In genomic region chr7:98403996-98404395, GRCm38 (mm10) we compare ENCODE assay signal across 18 mouse cellular contexts. TPM values are rescaled to one million over a fixed set of nuclear protein-coding genes. Genes with fewer than 3 reads are reported as not detected.
DNase-seq lines count a peak whose midpoint lies in the region; ATAC-seq lines count a peak whose summit lies in the region.
"Had no signal": no experiment of that assay in that cellular context is flagged by ENCODE, and none has a peak within 500 bp of the region (broad histone marks: within the 10 kb centered on the region; RNA-seq: fewer than 3 reads in every experiment).

No protein-coding gene starts in this region.

- ATAC-seq in forebrain, embryonic 13.5 days = peak; percentile 69
- no peak for ATAC-seq in forebrain, embryonic 11.5 days (replicated peaks; ENCODE audit: low FRiP score)
- peak; percentile 33; the same call in 1 of the 2 replicates for ATAC-seq in midbrain, embryonic 15.5 days (replicated peaks)
- ATAC-seq in midbrain, embryonic 11.5 days (ENCODE audit: low FRiP score) = no peak
- no peak for ATAC-seq in limb, embryonic 15.5 days (ENCODE audit: insufficient number of reproducible peaks, low FRiP score, low TSS enrichment, low read depth)

- 65% methylated on average over 4 of the region's 4 CpGs for WGBS in forebrain, embryonic 13.5 days
- WGBS in forebrain, embryonic 11.5 days = 69% methylated on average over 4 of the region's 4 CpGs
- 63% methylated on average over 4 of the region's 4 CpGs for WGBS in midbrain, embryonic 15.5 days
- 82% methylated on average over 4 of the region's 4 CpGs for WGBS in midbrain, embryonic 11.5 days
- WGBS in limb, embryonic 15.5 days = 74% methylated on average over 4 of the region's 4 CpGs

- H3K4me2 ChIP-seq in forebrain, embryonic 13.5 days = no peak overlapping the region
- H3K4me2 ChIP-seq in forebrain, embryonic 11.5 days (ENCODE audit: low read depth, low read length, severe bottlenecking) = no peak overlapping the region
- no peak overlapping the region for H3K4me2 ChIP-seq in midbrain, embryonic 15.5 days
- H3K4me2 ChIP-seq in midbrain, embryonic 11.5 days = no peak overlapping the region
- no peak overlapping the region for H3K4me2 ChIP-seq in limb, embryonic 15.5 days

- H3K4me1 ChIP-seq in forebrain, embryonic 13.5 days = peaks cover 17% of the 10 kb centered on the region
- 0 out of 2 replicates have a peak, but pooled peaks cover 3% of the 10 kb centered on the region for H3K4me1 ChIP-seq in forebrain, embryonic 11.5 days (replicated peaks; ENCODE audit: control insufficient read depth, insufficient read depth, low read length)
- 0 out of 2 replicates have a peak, but pooled peaks cover 2% of the 10 kb centered on the region for H3K4me1 ChIP-seq in midbrain, embryonic 15.5 days
- no peaks in the 10 kb centered on the region for H3K4me1 ChIP-seq in midbrain, embryonic 11.5 days (ENCODE audit: control insufficient read depth, insufficient read depth, low read length)
- 0 out of 2 replicates have a peak, but pooled peaks cover 11% of the 10 kb centered on the region for H3K4me1 ChIP-seq in limb, embryonic 15.5 days

- no peaks in the 10 kb centered on the region for H3K36me3 ChIP-seq in forebrain, embryonic 13.5 days (ENCODE audit: poor library complexity, severe bottlenecking)
- H3K36me3 ChIP-seq in forebrain, embryonic 11.5 days (ENCODE audit: control insufficient read depth, insufficient read depth, low read length) = no peaks in the 10 kb centered on the region
- no peaks in the 10 kb centered on the region for H3K36me3 ChIP-seq in midbrain, embryonic 15.5 days (replicated peaks)
- no peaks in the 10 kb centered on the region for H3K36me3 ChIP-seq in midbrain, embryonic 11.5 days (ENCODE audit: control insufficient read depth, insufficient read depth, low read length)
- H3K36me3 ChIP-seq in limb, embryonic 15.5 days = no peaks in the 10 kb centered on the region

- H3K4me3 ChIP-seq in forebrain, embryonic 13.5 days = no peak overlapping the region
- no peak overlapping the region for H3K4me3 ChIP-seq in forebrain, embryonic 11.5 days (ENCODE audit: low read depth, low read length)
- H3K4me3 ChIP-seq in midbrain, embryonic 15.5 days = no peak overlapping the region
- H3K4me3 ChIP-seq in midbrain, embryonic 11.5 days (ENCODE audit: low read depth, low read length) = no peak overlapping the region
- no peak overlapping the region for H3K4me3 ChIP-seq in limb, embryonic 15.5 days
- H3K4me3 ChIP-seq: erythroblast, embryonic 14.5 days had no signal

- H3K27ac ChIP-seq in forebrain, embryonic 13.5 days = peak overlapping the region; percentile 67
- H3K27ac ChIP-seq in forebrain, embryonic 11.5 days (ENCODE audit: low read depth, low read length) = no peak overlapping the region
- H3K27ac ChIP-seq in midbrain, embryonic 15.5 days = peak overlapping the region; percentile 22; the same call in 1 of the 2 replicates
- H3K27ac ChIP-seq in midbrain, embryonic 11.5 days (ENCODE audit: low read depth, low read length) = no peak overlapping the region
- H3K27ac ChIP-seq in limb, embryonic 15.5 days = peak overlapping the region; percentile 11; the same call in 1 of the 2 replicates

- no peak for DNase-seq in forebrain, embryonic 11.5 days (ENCODE audit: low spot score)
- DNase-seq in midbrain, embryonic 11.5 days (ENCODE audit: low spot score, missing footprints) = no peak
- peak; percentile 77 to 79 for DNase-seq in cerebellum, postnatal 14 days
- no peak for DNase-seq in gastrocnemius, postnatal 10 days
- DNase-seq in left cerebral cortex, postnatal 14 days (ENCODE audit: low spot score in 2 of 2) = no peak
- DNase-seq: gastrocnemius, postnatal 36 days; heart, postnatal 36 days; lung, postnatal 10 days had no signal

- H3K9ac ChIP-seq in forebrain, embryonic 13.5 days = no peak overlapping the region
- H3K9ac ChIP-seq in forebrain, embryonic 11.5 days (ENCODE audit: low read length) = no peak overlapping the region
- H3K9ac ChIP-seq in midbrain, embryonic 15.5 days = no peak overlapping the region
- no peak overlapping the region for H3K9ac ChIP-seq in midbrain, embryonic 11.5 days (ENCODE audit: low read length)
- H3K9ac ChIP-seq in limb, embryonic 15.5 days = no peak overlapping the region

- H3K9me3 ChIP-seq in forebrain, embryonic 13.5 days (replicated peaks) = no peaks in the 10 kb centered on the region
- no peaks in the 10 kb centered on the region; the same call in 1 of the 2 replicates for H3K9me3 ChIP-seq in forebrain, embryonic 11.5 days (ENCODE audit: control insufficient read depth, low read length)
- H3K9me3 ChIP-seq in midbrain, embryonic 15.5 days = no peaks in the 10 kb centered on the region
- no peaks in the 10 kb centered on the region for H3K9me3 ChIP-seq in midbrain, embryonic 11.5 days (ENCODE audit: control insufficient read depth, low read length)
- H3K9me3 ChIP-seq in limb, embryonic 15.5 days = no peaks in the 10 kb centered on the region

- intact Hi-C loops in left cerebral cortex, postnatal 14 days (cut with DNase I) = no loop called here

- H3K27me3 ChIP-seq in forebrain, embryonic 13.5 days = no peaks in the 10 kb centered on the region
- H3K27me3 ChIP-seq in forebrain, embryonic 11.5 days (ENCODE audit: control insufficient read depth, insufficient read depth, low read length) = no peaks in the 10 kb centered on the region
- H3K27me3 ChIP-seq in midbrain, embryonic 15.5 days (replicated peaks) = no peaks in the 10 kb centered on the region
- H3K27me3 ChIP-seq in midbrain, embryonic 11.5 days (ENCODE audit: control insufficient read depth, insufficient read depth, low read length) = no peaks in the 10 kb centered on the region
- H3K27me3 ChIP-seq in limb, embryonic 15.5 days = no peaks in the 10 kb centered on the region

RNA-seq across cellular contexts. Expression of gene Gucy2d, which starts 36.2 kb away (rescaled TPM):
- not detected in 2 replicates for polyA plus RNA-seq in forebrain, embryonic 13.5 days (2015; fragmentation: Nextera tagmentation; extraction: Ambion mirVana)
- polyA plus RNA-seq in forebrain, embryonic 11.5 days (2014; fragmentation: Nextera tagmentation; extraction: Ambion mirVana) = not detected in 2 replicates
- 0.09 TPM in 1 of 2 replicates, not detected in the other for polyA plus RNA-seq in midbrain, embryonic 15.5 days (2015; fragmentation: Nextera tagmentation; extraction: Ambion mirVana)
- not detected in 2 replicates for polyA plus RNA-seq in midbrain, embryonic 11.5 days (2014; fragmentation: Nextera tagmentation; extraction: Ambion mirVana)
- not detected in 2 replicates for polyA plus RNA-seq in limb, embryonic 15.5 days (2015; fragmentation: Nextera tagmentation; extraction: Ambion mirVana)
- not detected for total RNA-seq in gastrocnemius, postnatal 10 days (2021)
- total RNA-seq in left cerebral cortex, postnatal 14 days (2021) = under 1 TPM in 1 of 2 experiments, not detected in 1; 0.25 TPM
- total RNA-seq: common myeloid progenitor, adult 5-6 weeks had no signal
- polyA plus RNA-seq: C2C12; erythroblast, embryonic 14.5 days; kidney, embryonic 16.5 days; limb, embryonic 14.5 days; spleen, adult 2 months; thymus, postnatal 0 days had no signal

RNA-seq across cellular contexts. Expression of gene Tsku, which starts 42.9 kb away (rescaled TPM):
- polyA plus RNA-seq in forebrain, embryonic 13.5 days (2015; fragmentation: Nextera tagmentation; extraction: Ambion mirVana) = 6.4 and 7.6 TPM in 2 replicates
- polyA plus RNA-seq in forebrain, embryonic 11.5 days (2014; fragmentation: Nextera tagmentation; extraction: Ambion mirVana) = 9.0 and 9.4 TPM in 2 replicates
- 8.5 and 8.9 TPM in 2 replicates for polyA plus RNA-seq in midbrain, embryonic 15.5 days (2015; fragmentation: Nextera tagmentation; extraction: Ambion mirVana)
- 7.3 and 7.7 TPM in 2 replicates for polyA plus RNA-seq in midbrain, embryonic 11.5 days (2014; fragmentation: Nextera tagmentation; extraction: Ambion mirVana)
- polyA plus RNA-seq in limb, embryonic 15.5 days (2015; fragmentation: Nextera tagmentation; extraction: Ambion mirVana) = 20.7 and 21.6 TPM in 2 replicates
- 1 to 10 TPM; 4.6 to 8.9 TPM for total RNA-seq in gastrocnemius, postnatal 10 days (2021)
- 1 to 10 TPM; 4.4 to 4.5 TPM for total RNA-seq in left cerebral cortex, postnatal 14 days (2021)
- total RNA-seq: common myeloid progenitor, adult 5-6 weeks had no signal
- polyA plus RNA-seq: erythroblast, embryonic 14.5 days had no signal

Comparison
In these comparisons a context has a peak if more than half of its experiments do, and no peak if none do; other contexts are left out.
1. ATAC-seq: peak in forebrain, embryonic 13.5 days (single experiment) and midbrain, embryonic 15.5 days (single experiment); none in forebrain, embryonic 11.5 days (single experiment), midbrain, embryonic 11.5 days (single experiment) and limb, embryonic 15.5 days (single experiment).
2. H3K27ac ChIP-seq: peak in forebrain, embryonic 13.5 days (single experiment), midbrain, embryonic 15.5 days (single experiment) and limb, embryonic 15.5 days (single experiment); none in forebrain, embryonic 11.5 days (single experiment) and midbrain, embryonic 11.5 days (single experiment).
3. DNase-seq: peak in cerebellum, postnatal 14 days (2 of 2); none in forebrain, embryonic 11.5 days (single experiment), midbrain, embryonic 11.5 days (single experiment), gastrocnemius, postnatal 10 days (single experiment) and left cerebral cortex, postnatal 14 days (0 of 2).